Mouse (Mus musculus): ENCODE data around the gene Rbpjl.
A peak's percentile ranks its signal among the peaks of the same experiment; 100 is the strongest.

Rbpjl gene

DNA sequence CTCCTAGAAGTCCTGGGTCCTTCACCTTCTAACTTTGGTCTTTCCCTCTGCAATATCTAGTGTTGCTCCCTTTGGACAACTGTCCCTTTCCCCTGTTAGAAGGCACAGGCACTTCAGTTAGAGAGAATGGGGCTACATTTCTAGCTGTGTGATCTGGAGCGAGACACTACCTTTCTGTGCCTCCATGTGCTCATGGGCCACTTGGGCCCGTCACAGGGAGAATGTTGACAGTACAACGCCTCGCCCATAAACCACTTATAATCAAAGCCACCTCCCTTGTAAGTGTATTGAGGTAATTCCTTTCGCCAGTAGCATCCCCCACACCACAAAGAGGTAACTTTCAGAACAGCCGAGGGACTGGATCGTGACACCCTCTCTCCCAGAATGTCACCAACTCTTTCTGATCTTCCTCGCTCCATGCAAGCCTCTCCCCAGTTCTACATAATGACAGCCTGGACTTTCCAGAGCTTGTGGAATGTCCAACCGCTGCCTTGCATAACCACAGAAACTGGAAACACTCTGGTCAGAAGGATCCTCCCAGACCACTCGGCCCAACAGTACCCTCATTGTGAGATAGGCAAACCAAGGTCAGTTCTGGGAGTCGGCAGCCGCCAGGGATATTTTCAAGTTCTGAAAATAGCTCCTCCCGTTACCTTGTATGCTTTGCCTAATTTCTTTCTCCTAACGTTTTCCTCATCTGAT is 46.6 kb downstream of the Rbpjl start:
- no peak for DNase-seq

- no peak for DNase-seq
These were observed 49.2 kb downstream of the Rbpjl start for GRCm38 (mm10) chr2:164452000-164452676.

- no peak for DNase-seq
These were observed 50.3 kb downstream of the Rbpjl start for GRCm38 (mm10) chr2:164453047-164453757.

DNA sequence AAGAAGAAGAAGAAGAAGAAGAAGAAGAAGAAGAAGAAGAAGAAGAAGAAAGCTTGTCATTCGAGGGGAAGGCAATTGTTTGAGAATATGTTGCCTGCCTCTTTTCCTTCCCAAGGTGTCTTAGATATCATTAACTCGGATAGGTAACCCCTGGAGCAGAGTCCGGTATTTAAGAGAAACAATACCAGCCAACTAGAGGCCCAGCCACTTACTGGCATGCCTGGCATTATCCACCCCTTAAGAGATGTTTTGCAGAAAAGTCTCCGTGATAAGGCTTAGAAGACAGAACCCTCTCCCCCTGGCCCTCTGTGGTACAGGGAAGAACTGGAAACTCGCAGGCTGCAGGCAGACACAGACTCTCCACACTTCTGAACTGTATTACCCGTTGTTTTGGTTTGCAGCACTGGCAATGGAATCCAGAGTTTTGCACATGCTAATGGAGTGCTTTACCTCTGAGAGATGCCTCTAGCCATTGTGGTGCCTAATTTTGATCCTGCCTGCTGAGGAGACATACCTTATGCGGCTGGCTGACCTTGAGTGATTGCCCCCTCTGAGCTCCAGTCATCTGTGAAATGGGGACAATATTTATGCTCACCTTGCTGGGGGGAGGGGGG is 51.1 kb downstream of the Rbpjl start:
- DNase-seq = no peak

DNA sequence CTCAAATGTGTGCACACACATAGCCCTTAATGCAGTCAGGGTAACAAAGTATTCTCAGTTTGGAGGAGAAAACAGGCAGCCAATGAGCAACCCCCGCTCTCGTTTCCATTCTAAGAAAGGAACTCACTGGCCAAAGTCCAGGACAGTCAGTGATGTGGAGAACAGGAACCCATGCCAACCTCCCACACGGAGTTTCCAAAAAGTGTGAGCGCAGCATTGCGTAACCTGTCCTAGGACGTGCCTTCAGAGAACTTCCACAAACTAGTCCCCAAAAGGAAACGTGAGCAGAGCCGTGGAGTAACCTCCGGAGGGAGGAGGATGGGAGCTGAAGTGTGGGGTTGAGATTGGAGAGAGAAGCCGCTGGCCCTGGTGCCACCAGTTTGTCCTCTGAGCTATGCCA is 51.9 kb downstream of the Rbpjl start:
- DNase-seq = peak; percentile 81

- DNase-seq = no peak
These were observed 52.7 kb downstream of the Rbpjl start for GRCm38 (mm10) chr2:164455421-164456190.

- no peak for DNase-seq
These were observed 53.5 kb downstream of the Rbpjl start for GRCm38 (mm10) chr2:164456413-164456812.

DNA sequence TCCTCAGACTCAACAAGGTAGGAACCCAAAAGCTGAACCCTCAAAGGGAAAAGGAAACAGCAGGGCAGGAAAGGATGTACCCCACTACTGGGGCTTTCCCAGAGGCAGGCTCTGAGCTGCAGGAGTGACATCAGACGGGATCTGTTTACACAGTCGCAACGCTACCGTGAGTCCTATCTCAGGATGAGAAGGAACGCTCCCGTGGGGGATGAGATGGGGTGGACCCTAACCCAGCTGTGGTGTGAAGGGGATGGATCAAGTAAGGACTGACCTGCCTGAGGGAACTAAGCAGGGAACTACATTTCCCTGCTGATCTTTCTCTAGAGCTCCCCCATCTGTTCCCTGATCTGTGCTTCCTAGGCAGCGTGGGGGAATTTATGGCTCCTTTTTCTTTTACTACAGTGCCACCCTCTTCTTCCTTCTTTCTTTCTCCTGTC is 53.9 kb downstream of the Rbpjl start, which contains the start of gene Sys1:
TSS of gene Sys1 (plus strand) at position 101 of the 437 bp plus-strand sequence.
- peak; percentile 40 for DNase-seq

DNA sequence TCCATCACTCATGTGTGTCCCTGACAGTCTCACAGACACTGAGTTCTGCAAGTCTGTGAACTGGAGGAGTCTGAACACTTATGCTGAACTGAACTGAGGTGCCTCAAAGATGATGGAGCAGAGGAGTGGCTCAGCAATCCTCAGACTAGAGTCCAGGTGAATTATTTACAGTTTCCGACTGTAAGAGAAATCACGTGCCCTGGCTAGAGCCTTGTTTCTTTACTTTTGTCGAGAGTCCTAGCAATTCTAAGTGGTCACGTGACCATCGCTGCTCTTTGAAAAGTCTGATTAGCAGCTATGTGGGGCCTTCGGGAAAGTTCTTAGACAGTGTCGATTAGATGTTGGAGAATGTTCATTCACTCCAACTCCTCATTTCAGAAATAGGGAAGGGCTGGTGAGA is 55.0 kb downstream of the Rbpjl start:
- DNase-seq = no peak

GRCm38 (mm10) chr2:164458535-164458934 is 55.6 kb downstream of the Rbpjl start:
- DNase-seq = no peak

DNA sequence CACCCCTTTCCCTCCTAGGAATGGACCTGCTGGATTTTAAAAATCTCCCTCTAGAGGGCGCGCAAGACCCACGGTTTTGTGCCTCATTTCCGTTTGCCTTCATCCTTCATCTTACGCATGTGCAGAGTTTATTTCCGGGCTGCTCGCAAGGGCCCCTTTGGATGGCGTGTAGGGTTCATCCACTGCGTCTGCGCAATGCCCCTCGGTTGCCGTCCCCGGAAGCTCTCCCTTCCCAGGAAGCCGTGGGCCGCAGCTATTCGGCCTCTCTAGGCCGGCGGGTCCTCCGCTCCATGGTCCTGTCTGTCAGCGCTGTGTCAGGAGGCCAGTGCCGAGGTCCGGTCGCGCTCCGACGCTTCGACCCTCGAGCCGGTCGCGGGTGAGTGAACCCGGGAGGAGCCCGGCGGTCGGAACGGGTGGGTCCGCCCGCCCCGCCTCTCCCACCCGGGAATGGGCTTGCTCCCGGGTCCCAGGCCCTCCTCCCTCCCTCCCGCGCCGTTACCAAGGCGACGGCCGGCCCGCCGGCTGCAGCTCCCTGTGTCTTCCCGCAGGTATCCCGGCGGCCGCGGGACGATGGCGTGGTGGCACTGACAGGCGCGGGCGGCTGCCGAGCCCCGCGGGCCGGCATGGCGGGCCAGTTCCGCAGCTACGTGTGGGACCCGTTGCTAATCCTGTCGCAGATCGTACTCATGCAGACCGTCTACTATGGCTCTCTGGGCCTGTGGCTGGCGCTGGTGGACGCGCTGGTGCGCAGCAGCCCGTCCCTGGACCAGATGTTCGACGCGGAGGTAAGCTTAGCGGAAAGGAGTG is 58.0 kb downstream of the Rbpjl start, which contains the start of gene Gm20458:
TSS of gene Gm20458 (plus strand) at position 223 of the 807 bp plus-strand sequence.
- DNase-seq = peak; percentile 98

Measured in layer of hippocampus, adult 9-11 months (tissue).